Mouse (Mus musculus): Measurements from ENCODE around the gene Akap1. TPM values are rescaled to one million over a fixed set of nuclear protein-coding genes. Genes with fewer than 3 reads are reported as not detected.
"Not testable (repeated sequence)": the region's sequence is repeated elsewhere in the genome, so short reads cannot be mapped to it uniquely, and the experiment has no call there.

The Akap1 gene
- 10 to 100 TPM; 57.0 to 75.1 TPM for total RNA-seq (2021)
- long read RNA-seq, experiment 1, transcript Akap1-201 (11 exons, 3,758 nt) = major isoform, 9 of 20 reads
- long read RNA-seq, experiment 1, partial matches to known transcripts = 4 of 20 reads
- long read RNA-seq, experiment 1, other reads (novel, unspliced or antisense) = 7 of 20 reads
- long read RNA-seq, experiment 2, transcript Akap1-201 (11 exons, 3,758 nt) = major isoform, 9 of 23 reads
- long read RNA-seq, experiment 2, partial matches to known transcripts = 10 of 23 reads
- long read RNA-seq, experiment 2, other reads (novel, unspliced or antisense) = 4 of 23 reads

DNA sequence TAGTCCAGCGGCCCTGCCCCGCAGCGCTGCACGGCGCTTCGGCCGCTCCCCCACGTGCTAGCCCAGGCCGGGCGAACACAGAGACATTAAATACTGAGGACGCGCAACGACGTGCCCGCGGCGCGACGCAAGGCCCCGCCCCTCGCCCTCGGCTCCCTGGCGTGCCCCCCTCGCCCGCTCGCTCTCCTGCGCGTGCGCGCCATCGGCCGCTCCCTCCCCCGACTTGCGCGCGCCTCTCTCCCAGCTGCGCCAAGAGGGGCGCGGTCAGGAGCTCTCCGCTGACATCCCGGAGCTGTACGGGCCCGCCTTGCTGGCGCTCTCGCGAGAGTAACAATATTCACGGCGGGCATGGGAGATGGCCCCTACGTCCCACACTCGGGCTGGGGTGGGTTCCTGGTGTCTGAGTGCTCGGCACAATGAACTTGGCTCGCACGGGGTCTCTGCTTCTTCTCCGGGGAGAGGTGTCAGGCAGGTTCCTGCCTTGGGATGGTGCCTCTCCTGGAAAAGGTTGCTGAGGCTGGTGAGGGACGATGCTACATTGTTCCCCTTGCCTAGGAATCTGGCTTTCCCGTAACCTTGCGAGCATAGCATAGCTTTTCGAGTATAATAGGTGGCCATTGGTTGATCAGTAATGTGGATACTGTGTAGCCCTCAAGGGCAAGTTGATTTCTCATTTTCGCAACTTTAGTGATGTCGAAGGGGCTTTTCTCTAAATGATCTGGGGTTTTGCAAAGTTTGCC is at the start of gene Akap1:
Gene Akap1, minus strand, starts transcription at position 129 of the 740 bp plus-strand sequence.
- peak; percentile 97 to 98 for DNase-seq
- intact Hi-C loops (cut with DNase I) = loop anchor here (5.0 kb wide), 1 partner anchor 38 kb away; no protein-coding TSS in a partner anchor

DNA sequence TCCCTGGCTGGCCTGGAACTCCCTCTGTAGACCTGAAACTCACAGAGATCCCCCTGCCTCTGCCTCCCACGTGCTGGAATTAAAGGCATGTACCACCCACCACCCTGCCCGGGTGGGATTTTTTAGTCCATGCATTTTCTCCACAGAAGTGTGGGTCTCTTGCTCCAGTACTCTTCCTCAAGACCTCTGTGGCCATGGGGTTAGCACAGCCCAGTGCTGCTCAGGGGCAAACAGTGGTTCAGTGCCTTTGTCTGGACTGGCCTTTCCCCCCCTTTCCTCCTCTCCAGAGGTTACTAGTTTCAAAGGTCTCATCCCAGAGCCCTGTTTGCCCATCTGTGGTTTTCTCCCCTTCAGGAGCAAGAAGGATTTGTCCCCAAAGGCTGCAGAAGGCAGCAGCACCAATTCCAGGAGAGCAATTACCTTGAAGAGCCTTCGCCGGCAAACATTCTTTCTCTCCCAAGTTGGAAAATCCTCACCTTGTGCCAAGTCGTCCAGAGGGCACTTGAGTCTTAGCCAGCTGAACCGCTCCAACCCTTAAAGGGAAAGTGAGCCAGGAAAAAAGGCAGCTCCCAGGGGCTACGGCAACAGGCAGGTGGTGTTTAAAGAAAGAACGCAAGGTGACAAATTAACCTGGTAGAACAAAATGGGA is 45.1 kb upstream of the Akap1 start:
- intact Hi-C loops (cut with DNase I) = loop anchor here (5.0 kb wide), 2 partner anchors 48 to 63 kb away; partner anchors contain the start of genes Coil and Scpep1

DNA sequence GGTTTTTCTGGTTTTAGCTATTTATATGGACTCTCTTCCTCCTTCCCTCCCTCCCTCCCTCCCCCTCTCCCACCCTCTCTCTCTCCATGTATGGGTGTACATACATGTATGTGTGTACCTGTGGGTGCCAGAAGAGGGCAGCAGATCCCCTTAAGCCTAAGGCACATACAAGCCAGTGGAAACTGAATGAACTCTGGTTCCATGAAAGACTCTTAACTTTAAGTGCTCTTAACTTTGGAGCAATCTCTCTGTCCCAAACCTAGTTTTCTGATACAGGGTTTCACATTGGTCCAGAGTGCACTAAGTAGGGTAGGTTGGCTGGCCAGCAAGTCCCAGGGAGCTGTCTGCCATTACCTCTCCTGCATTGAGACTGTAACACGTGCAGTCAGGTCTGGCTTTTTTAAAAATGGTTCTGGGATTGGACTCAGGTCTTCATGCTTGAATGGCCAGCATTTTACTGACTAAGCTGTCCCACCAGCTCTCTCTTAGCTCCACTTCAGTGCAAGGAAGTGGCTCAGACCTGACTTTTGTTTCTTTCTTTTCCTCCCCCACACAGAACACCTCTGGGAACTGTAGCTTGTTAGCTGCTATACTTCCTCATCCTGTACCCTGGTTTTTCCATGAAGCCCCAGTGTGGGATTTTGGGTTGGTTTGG is 44.3 kb upstream of the Akap1 start:
- intact Hi-C loops (cut with DNase I) = loop anchor here (5.0 kb wide), 2 partner anchors 49 to 64 kb away; partner anchors contain the start of genes Coil and Scpep1
- peak in 1 of 2 experiments; percentile 31 for DNase-seq

More for the DNA sequence above, 45.1 kb upstream of the Akap1 start:
- DNase-seq = peak in 1 of 2 experiments; percentile 27

DNA sequence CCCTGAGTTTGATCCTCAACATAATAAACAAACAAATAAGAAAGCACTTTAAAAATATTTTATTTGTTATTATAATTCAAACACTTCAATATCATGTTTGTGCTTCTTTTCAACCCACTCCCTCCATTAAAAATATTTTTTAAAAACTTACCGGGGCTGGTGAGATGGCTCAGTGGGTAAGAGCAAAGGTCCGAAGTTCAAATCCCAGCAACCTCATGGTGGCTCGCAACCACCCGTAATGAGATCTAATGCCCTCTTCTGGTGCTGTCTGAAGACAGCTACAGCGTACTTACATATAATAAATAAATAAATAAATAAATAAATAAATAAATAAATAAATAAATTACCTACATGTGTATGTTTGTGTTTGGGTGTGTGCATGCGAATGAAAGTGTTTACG is 43.5 kb upstream of the Akap1 start:
- no peak for DNase-seq
- intact Hi-C loops (cut with DNase I) = loop anchor here (5.0 kb wide), 2 partner anchors 49 to 64 kb away; partner anchors contain the start of genes Coil and Scpep1

DNA sequence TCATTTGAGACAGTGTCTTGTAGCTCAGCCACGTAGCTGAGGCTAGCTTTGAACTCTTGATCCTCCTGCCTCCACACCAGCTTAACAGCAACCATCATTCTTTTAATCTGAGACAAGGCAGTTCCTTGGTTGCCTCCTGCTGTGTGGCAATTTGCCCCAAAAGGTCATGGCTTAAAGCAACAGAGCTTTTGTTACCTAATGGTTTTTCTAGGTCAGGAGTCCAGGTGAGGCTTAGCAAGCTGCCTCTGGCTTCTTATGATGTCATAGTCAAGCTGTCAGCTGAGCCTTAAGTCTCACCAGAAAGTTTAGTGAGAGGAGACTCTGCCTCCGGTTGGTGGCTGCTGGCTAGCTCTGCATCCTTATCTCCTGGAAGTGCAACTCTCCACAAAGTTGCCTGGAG is 41.2 kb upstream of the Akap1 start:
- DNase-seq = no peak
- intact Hi-C loops (cut with DNase I) = loop anchor here (5.0 kb wide), 2 partner anchors 52 to 67 kb away; partner anchors contain the start of genes Coil and Scpep1

DNA sequence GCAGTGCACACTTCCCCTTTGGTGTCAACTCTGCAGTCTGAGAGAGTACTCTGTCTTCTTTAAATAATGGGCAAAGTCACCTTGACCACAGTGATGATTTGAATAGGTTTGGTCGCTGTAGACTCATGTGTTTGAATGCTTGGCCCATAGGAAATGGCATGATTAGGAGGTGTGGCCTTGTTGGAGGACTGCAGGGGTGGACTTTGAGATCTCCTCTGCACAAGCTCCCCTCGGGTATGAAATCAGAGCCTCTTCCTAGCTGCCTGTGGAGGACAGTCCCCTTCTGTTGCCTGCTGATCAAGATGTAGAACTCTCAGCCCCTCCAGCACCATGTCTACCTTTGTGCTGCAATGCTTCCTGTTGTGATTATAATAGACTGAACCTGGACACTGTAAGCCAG is 39.7 kb upstream of the Akap1 start:
- no peak for DNase-seq
- intact Hi-C loops (cut with DNase I) = loop anchor here (5.0 kb wide), 2 partner anchors 37 to 57 kb away; no protein-coding TSS in a partner anchor

DNA sequence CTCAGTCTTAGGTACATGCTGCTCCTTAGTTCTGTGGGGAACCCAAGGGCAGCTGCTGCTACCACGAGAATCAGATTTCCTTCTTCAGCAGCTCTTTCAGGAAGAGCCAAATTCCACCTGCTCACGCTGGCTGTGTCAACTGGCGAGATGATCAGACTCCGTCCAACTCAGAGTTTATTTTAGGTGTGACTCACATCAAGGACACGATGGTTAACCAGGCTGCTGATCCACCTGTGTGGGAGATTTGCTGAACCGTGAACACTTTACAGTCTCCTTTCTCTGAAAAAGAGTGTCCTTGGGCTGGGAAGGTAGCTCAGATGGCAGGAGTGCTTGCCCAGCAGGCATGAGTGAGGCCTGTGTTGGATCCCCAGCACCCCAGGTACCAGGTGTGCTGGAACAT is 38.4 kb upstream of the Akap1 start:
- DNase-seq = no peak

DNA sequence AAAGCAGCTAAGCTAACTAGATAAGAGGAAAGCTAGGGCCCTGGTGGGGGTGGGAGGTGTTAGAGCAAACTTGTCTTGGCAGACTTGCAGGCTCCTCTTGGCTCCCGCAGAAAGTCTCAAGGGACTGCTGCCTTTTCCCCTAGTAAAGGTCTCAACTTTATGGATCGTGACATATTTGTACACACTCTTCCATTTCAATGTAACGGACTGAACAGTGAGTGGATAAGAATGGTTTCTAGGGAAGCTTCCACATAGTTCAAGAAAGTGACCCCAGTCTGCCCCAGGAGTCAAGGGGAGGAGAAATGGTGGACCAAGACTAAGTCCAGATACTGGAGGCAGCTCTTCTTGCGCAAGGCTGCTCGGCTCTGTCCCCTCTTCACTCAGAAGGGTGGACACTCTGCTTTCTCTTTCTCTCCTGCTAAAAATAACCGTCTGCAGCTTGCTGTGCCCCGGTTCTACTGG is 37.0 kb upstream of the Akap1 start:
- intact Hi-C loops (cut with DNase I) = loop anchor here (5.0 kb wide), 2 partner anchors 34 to 54 kb away; no protein-coding TSS in a partner anchor
- DNase-seq = no peak

More for the DNA sequence above, 38.4 kb upstream of the Akap1 start:
- intact Hi-C loops (cut with DNase I) = loop anchor here (5.0 kb wide), 2 partner anchors 35 to 55 kb away; no protein-coding TSS in a partner anchor

DNA sequence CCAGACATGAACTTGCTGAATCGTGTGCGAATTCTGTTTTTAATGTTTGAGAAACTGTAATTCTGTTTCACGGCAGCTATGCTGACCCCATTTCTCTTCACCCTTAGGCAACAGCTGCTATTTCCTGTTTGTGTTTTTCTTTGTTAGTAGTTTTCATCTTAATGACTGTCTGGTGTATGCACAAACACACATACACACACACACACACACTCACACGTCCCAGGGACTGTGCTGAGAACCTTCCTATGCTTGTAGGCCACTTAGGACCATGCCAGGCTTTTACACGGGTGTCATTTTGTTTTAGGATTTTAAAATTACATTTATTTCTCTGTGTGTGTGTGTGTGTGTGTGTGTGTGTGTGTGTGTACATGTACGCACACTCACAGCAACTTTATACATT is 35.2 kb upstream of the Akap1 start:
- intact Hi-C loops (cut with DNase I) = no loop called here
- no peak for DNase-seq

DNA sequence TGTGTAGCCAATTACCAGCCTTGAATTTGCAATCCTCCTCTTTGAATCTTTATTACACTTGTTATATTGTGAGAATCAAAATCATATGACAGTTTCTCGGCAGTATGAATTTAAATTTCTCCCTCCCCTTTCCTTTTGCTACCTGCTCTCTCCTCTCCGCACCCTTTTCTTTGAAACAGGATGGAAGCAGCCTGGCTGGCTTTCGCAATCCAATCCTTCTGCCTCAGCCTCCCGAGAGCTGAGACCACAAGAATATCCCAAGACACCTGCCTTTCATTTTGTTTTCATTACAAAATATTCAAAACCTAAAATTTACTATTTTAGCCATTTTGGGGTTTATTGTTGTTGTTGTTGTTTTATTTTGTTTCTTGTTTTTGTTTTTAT is 34.0 kb upstream of the Akap1 start:
- intact Hi-C loops (cut with DNase I) = no loop called here
- DNase-seq = no peak

DNA sequence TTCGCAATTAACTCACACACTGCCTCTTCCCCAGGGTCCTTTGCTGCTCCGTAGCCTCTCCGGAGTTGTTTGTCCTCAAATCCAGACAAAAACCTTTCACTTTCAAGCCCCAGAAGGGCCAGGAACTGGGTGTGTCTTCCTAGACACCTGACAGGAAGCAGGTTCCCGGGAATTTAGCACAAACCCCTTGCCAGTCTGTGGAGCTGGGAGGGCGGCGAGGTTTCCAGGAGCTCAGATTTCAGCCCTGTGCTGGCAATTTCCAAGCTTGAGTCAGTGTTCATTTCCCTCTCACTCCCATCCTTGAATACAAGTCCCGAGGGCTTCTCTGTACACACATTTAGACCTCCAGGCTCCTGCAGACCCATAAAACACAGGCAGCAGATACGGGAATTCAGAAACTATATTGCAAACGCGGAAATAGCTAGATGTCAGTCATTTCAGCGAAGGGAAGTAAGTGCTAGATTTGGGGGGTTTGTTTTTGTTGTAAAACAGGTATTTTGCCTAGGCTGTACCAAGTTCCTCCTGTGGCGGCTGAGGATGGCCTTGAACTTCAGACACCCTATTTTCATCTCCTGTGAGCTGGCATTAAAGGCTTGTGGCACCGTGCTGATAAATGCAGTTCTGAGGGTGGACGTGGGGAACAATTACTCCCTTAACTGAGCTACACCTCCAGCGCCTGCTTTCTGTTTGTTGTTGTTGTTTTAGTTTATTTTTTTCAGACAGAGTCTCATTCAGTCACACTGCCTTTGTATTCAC is 33.4 kb upstream of the Akap1 start:
- intact Hi-C loops (cut with DNase I) = no loop called here
- no peak for DNase-seq

DNA sequence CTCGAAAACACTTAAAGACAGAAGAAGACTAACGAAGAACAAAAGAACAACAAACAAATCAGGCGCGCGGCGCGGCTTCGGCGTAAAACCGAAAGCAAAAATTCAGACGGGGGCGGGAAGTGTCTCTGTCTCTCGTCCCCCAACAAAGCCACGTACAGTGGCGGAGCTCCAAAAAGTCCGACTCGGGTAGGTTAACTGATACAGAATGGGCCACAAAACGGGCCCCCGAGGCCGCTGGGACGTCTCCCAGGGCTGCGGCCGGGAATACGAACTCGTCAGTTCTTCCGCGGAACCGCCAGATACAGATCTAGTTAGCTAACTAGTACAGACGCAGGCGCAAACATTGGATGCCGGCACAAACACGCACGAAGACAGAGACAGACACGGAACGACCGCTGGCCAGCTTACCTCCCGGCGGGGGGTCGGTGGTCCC is 31.4 kb upstream of the Akap1 start:
- peak in 1 of 2 experiments; percentile 60 for DNase-seq
- intact Hi-C loops (cut with DNase I) = not testable (repeated sequence)

DNA sequence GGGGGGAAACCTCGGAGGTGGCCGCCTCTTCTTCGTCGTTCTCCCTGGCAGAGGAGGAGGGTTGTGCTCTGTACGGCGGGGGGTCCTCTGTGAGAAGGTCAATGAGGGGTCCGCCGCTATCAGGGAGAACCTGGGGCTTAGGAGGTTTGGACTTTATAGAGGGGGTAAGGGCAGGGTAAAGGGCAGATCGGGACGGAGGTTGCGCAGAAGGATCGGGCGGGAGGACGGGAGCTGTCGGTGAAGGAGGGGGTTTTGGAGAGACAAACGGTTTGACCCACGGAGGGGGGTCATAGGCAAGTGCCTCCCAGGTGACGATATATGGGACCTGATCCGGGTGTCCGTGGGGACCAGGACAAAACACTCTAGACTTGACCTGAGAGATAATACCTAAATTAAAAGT is 30.8 kb upstream of the Akap1 start:
- peak in 1 of 2 experiments; percentile 43 for DNase-seq
- intact Hi-C loops (cut with DNase I) = not testable (repeated sequence)

DNA sequence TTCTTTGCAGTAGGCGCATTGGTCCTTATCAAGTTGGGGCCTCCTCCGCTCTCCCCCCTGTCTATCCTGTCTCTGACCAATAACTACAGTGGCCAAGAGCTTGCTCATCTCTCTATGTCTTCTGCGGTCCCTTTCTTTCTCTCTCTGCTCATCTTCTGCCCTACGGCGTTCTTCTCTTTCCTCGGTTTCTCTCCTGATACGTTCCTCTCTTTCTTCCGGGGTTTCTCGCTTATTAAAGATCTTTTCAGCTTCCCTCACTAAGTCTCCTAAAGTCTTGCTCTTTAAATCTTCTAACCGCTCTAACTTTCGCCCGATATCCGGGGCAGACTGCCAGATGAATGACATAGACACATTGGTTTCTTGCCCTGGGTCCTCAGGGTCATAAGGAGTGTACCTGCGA is 29.9 kb upstream of the Akap1 start:
- DNase-seq; intact Hi-C loops (cut with DNase I): not testable (repeated sequence)

DNA sequence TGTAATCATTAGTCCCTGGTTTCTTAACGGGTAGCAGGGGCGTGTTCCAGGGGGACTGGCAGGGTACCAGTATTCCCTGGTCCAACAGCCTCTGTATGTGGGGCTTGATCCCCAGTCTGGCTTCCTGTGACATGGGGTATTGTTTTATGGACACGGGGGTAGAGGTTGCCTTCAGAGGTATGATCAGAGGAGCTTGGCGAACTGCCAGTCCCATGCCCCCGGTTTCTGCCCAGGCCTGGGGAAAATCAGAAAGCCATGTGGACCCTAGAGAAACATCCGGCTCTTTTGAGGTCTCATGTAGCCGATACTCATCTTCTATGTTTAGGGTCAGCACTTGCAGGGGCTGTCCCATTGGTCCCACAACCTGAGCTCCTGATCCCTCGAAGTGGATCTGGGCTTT is 29.1 kb upstream of the Akap1 start:
- DNase-seq; intact Hi-C loops (cut with DNase I): not testable (repeated sequence)

DNA sequence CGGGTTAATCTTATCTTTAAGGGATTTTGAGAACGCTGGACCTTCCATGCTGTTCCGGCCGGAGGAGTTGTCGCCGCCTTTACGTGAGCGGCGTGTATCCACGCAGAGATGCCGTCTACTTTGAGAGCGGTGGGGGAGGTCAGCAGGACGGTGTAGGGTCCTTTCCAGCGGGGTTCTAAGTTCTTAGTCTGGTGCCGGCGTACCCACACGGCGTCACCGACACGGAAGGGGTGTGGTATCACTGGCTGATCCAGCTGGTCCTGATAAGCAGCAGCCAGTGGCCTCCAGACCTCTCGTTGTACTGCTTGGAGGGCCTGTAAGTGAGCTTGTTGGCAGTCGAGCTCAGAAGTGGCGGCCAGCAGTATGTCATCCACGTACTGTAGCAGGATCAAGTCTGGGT is 28.4 kb upstream of the Akap1 start:
- DNase-seq; intact Hi-C loops (cut with DNase I): not testable (repeated sequence)

DNA sequence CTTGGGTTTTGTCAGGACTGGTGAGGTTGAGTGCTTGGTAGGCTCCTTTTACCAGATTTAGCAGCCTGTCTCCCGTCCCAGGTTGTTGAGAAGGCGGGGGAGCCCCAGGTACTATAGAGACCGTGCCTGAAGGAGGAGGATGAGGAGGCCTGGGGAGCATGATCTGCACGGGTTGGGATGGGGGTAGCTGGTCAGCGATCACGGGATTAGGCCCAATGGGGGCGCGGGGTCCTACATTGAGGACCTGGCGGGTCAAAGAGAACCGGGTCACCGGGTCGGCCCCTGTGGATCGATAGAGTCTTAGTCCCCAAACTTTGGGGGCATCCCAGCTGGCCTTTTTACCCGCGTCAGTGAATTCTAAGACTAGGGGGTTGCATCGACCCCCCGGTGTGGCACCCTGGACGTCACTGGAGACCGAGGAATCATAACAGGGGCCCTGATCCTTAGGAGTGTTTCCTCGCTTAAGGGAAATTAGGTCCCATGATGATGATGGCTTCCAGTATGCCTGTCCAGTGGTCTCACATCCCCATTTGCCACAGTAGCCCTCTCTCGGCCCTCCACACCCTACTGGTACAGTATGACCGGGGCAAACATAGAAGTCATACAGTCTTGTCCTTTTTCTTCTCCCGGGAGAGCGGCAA is 27.7 kb upstream of the Akap1 start:
- DNase-seq = peak; percentile 54 to 76
- intact Hi-C loops (cut with DNase I) = not testable (repeated sequence)

DNA sequence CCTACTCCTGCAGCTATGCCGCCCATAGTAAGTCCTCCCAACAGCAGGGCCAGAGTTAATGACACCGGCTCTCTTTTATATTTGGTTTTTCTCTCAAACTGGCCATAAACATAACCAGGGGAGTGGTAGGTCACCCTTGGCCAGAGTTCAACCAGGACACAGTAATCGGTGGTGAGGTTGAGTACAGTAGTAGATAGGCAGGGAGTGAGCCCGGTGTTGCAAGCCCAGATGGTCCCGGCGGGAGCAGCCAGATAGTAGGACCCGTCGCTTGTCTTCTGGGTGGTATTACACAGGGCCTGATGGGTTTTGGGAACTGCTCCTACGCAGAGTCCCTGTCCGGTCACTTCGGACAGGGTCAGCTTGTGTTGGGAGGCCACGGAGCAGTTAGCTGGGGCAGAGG is 27.1 kb upstream of the Akap1 start:
- peak in 1 of 2 experiments; percentile 36 for DNase-seq
- intact Hi-C loops (cut with DNase I) = not testable (repeated sequence)

DNA sequence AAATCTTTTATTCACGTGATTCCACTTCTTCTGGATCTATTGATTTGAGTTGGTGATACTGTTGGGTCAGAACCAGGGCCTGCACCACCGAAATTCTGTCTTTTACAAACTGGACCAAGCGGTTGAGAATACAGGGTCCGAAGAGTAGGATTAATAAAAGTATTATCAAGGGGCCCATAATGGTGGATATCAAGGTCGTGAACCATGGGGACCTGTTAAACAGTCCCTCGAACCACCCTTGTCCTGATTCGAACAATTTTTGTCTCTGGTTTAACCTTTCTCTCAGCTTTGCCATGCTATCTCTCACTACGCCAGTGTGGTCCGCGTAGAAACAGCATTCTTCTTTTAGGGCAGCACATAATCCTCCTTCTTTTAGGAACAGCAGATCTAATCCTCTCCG is 26.5 kb upstream of the Akap1 start:
- DNase-seq; intact Hi-C loops (cut with DNase I): not testable (repeated sequence)
